Mouse (Mus musculus): ENCODE results near the gene 6030445D17Rik.

6030445D17Rik gene

GRCm38 (mm10) chr4:136462086-136462838, at the start of gene 6030445D17Rik:
TSS of gene 6030445D17Rik (plus strand) at chr4:136462250.
- no peak for TF ChIP-seq POU5F1 (IDR thresholded peaks at IDR 0.05; ENCODE audit: borderline replicate concordance, low read length)
- TF ChIP-seq CTCF (conservative IDR thresholded peaks at IDR 0.05; ENCODE audit: low read length) = no peak
- no peak for TF ChIP-seq NANOG (IDR thresholded peaks at IDR 0.05; ENCODE audit: borderline replicate concordance, low read length)
- no peaks in the 10 kb centered on the region for H3K9me3 ChIP-seq (ENCODE audit: low read length)
- peak within 1 kb of the TSS; percentile 87 for H3K4me3 ChIP-seq (replicated peaks; ENCODE audit: low read length)
- no peaks in the 10 kb centered on the region for H3K27me3 ChIP-seq (ENCODE audit: insufficient read depth, low read length)
- H3K36me3 ChIP-seq (ENCODE audit: insufficient read depth, low read length) = peaks cover 8% of the 10 kb centered on the region; the same call in 1 of the 2 replicates
- H3K4me1 ChIP-seq (replicated peaks; ENCODE audit: low read depth, low read length) = peaks cover 79% of the 10 kb centered on the region

- H3K4me3 ChIP-seq (replicated peaks; ENCODE audit: low read length) = no peak overlapping the region
- H3K9me3 ChIP-seq (ENCODE audit: low read length) = no peaks in the 10 kb centered on the region
- no peaks in the 10 kb centered on the region for H3K36me3 ChIP-seq (ENCODE audit: insufficient read depth, low read length)
- TF ChIP-seq NANOG (IDR thresholded peaks at IDR 0.05; ENCODE audit: borderline replicate concordance, low read length) = no peak
- TF ChIP-seq POU5F1 (IDR thresholded peaks at IDR 0.05; ENCODE audit: borderline replicate concordance, low read length) = no peak
- TF ChIP-seq CTCF (conservative IDR thresholded peaks at IDR 0.05; ENCODE audit: low read length) = no peak
- peaks cover 12% of the 10 kb centered on the region for H3K27me3 ChIP-seq (ENCODE audit: insufficient read depth, low read length)
- H3K4me1 ChIP-seq (replicated peaks; ENCODE audit: low read depth, low read length) = peaks cover 38% of the 10 kb centered on the region
Measured at GRCm38 (mm10) chr4:136415477-136415876, 46.6 kb upstream of the 6030445D17Rik start.

- no peak for TF ChIP-seq NANOG (IDR thresholded peaks at IDR 0.05; ENCODE audit: borderline replicate concordance, low read length)
- TF ChIP-seq POU5F1 (IDR thresholded peaks at IDR 0.05; ENCODE audit: borderline replicate concordance, low read length) = no peak
- no peak for TF ChIP-seq CTCF (conservative IDR thresholded peaks at IDR 0.05; ENCODE audit: low read length)
- Histone ChIP-seq H3K36me3 (ENCODE audit: insufficient read depth, low read length) (no peaks in the 10 kb centered on the region), H3K4me3 (replicated peaks; ENCODE audit: low read length) (no peak overlapping the region), H3K9me3 (ENCODE audit: low read length) (no peaks in the 10 kb centered on the region), H3K4me1 (replicated peaks; ENCODE audit: low read depth, low read length) (peaks cover 41% of the 10 kb centered on the region), H3K27me3 (ENCODE audit: insufficient read depth, low read length) (peaks cover 46% of the 10 kb centered on the region)
Measured at GRCm38 (mm10) chr4:136418962-136419361, 43.1 kb upstream of the 6030445D17Rik start.

GRCm38 (mm10) chr4:136419386-136419785, 42.7 kb upstream of the 6030445D17Rik start:
- Histone ChIP-seq H3K36me3 (ENCODE audit: insufficient read depth, low read length) (no peaks in the 10 kb centered on the region), H3K4me1 (replicated peaks; ENCODE audit: low read depth, low read length) (peaks cover 44% of the 10 kb centered on the region), H3K4me3 (replicated peaks; ENCODE audit: low read length) (no peak overlapping the region), H3K27me3 (ENCODE audit: insufficient read depth, low read length) (peaks cover 50% of the 10 kb centered on the region), H3K9me3 (ENCODE audit: low read length) (no peaks in the 10 kb centered on the region)
- TF ChIP-seq CTCF (conservative IDR thresholded peaks at IDR 0.05; ENCODE audit: low read length) (no peak), POU5F1 (IDR thresholded peaks at IDR 0.05; ENCODE audit: borderline replicate concordance, low read length) (no peak), NANOG (IDR thresholded peaks at IDR 0.05; ENCODE audit: borderline replicate concordance, low read length) (no peak)

- no peak for TF ChIP-seq POU5F1 (IDR thresholded peaks at IDR 0.05; ENCODE audit: borderline replicate concordance, low read length)
- TF ChIP-seq NANOG (IDR thresholded peaks at IDR 0.05; ENCODE audit: borderline replicate concordance, low read length) = no peak
- TF ChIP-seq CTCF (conservative IDR thresholded peaks at IDR 0.05; ENCODE audit: low read length) = no peak
- H3K27me3 ChIP-seq (ENCODE audit: insufficient read depth, low read length) = peaks cover 82% of the 10 kb centered on the region
- peaks cover 33% of the 10 kb centered on the region for H3K4me1 ChIP-seq (replicated peaks; ENCODE audit: low read depth, low read length)
- no peaks in the 10 kb centered on the region for H3K36me3 ChIP-seq (ENCODE audit: insufficient read depth, low read length)
- peak within 1 kb of the TSS; percentile 82 for H3K4me3 ChIP-seq (replicated peaks; ENCODE audit: low read length)
- no peaks in the 10 kb centered on the region for H3K9me3 ChIP-seq (ENCODE audit: low read length)
Measured at GRCm38 (mm10) chr4:136423224-136423623, 38.8 kb upstream of the 6030445D17Rik start, which contains the start of gene Htr1d. TSS of gene Htr1d (plus strand) at chr4:136423524.

- Histone ChIP-seq H3K4me3 (replicated peaks; ENCODE audit: low read length) (peak overlapping the region; percentile 82), H3K4me1 (replicated peaks; ENCODE audit: low read depth, low read length) (peaks cover 22% of the 10 kb centered on the region), H3K36me3 (ENCODE audit: insufficient read depth, low read length) (no peaks in the 10 kb centered on the region), H3K27me3 (ENCODE audit: insufficient read depth, low read length) (peaks cover 91% of the 10 kb centered on the region), H3K9me3 (ENCODE audit: low read length) (no peaks in the 10 kb centered on the region)
- TF ChIP-seq NANOG (IDR thresholded peaks at IDR 0.05; ENCODE audit: borderline replicate concordance, low read length) = no peak
- no peak for TF ChIP-seq POU5F1 (IDR thresholded peaks at IDR 0.05; ENCODE audit: borderline replicate concordance, low read length)
- no peak for TF ChIP-seq CTCF (conservative IDR thresholded peaks at IDR 0.05; ENCODE audit: low read length)
Measured at GRCm38 (mm10) chr4:136424120-136424999, 37.7 kb upstream of the 6030445D17Rik start.

- TF ChIP-seq CTCF (conservative IDR thresholded peaks at IDR 0.05; ENCODE audit: low read length) (peak; percentile 40), NANOG (IDR thresholded peaks at IDR 0.05; ENCODE audit: borderline replicate concordance, low read length) (no peak), POU5F1 (IDR thresholded peaks at IDR 0.05; ENCODE audit: borderline replicate concordance, low read length) (no peak)
- peak overlapping the region; percentile 82 for H3K4me3 ChIP-seq (replicated peaks; ENCODE audit: low read length)
- peaks cover 91% of the 10 kb centered on the region for H3K27me3 ChIP-seq (ENCODE audit: insufficient read depth, low read length)
- no peaks in the 10 kb centered on the region for H3K36me3 ChIP-seq (ENCODE audit: insufficient read depth, low read length)
- H3K4me1 ChIP-seq (replicated peaks; ENCODE audit: low read depth, low read length) = peaks cover 23% of the 10 kb centered on the region; the same call in 1 of the 2 replicates
- H3K9me3 ChIP-seq (ENCODE audit: low read length) = no peaks in the 10 kb centered on the region
Measured at GRCm38 (mm10) chr4:136425000-136425288, 37.1 kb upstream of the 6030445D17Rik start.

Measured in E14TG2a.4 (cell line).